Mouse (Mus musculus): Measurements from ENCODE around the gene Armt1.

- TF ChIP-seq CTCF (IDR thresholded peaks at IDR 0.05; ENCODE audit: borderline replicate concordance, insufficient read depth, low read length) (no peak), POLR2A (IDR thresholded peaks at IDR 0.05; ENCODE audit: low read depth, low read length) (no peak)
These were observed 57.6 kb downstream of the Armt1 start for GRCm38 (mm10) chr10:4489865-4490264.

Data from embryonic fibroblast, embryonic 13.5 days (primary cell).